Mouse (Mus musculus) G1E (cell line): Measurements from ENCODE around the gene Gnb5. TPM values are rescaled to one million over a fixed set of nuclear protein-coding genes. Genes with fewer than 3 reads are reported as not detected.

ENCODE experiments used
- ATAC-seq: 2 replicates; pipeline ENCODE4 v1.8.0; 2016; ENCODE audit warnings: mild to moderate bottlenecking; ENCODE audit not compliant: insufficient number of reproducible peaks, poor library complexity, low FRiP score, severe bottlenecking; ENCODE audit errors: extremely low read depth
- DNase-seq: peaks from one replicate; pipeline ENCODE4 v3.0.0; 2012; ENCODE audit warnings: low spot score
- H3K27me3 ChIP-seq: 2 replicates; pipeline ENCODE4 v1.6.1; 2012; ENCODE audit warnings: mild to moderate bottlenecking, low read length, inconsistent platforms; ENCODE audit not compliant: insufficient read depth
- H3K36me3 ChIP-seq: replicated peaks from 2 replicates; pipeline ENCODE3; 2012; ENCODE audit warnings: mild to moderate bottlenecking, inconsistent platforms
- H3K4me1 ChIP-seq: 2 replicates; pipeline ENCODE4 v1.6.1; 2012; ENCODE audit warnings: low read depth, low read length, inconsistent platforms, mixed read lengths; ENCODE audit not compliant: insufficient read depth
- H3K4me3 ChIP-seq: 2 replicates; pipeline ENCODE4 v1.5.1; 2012; ENCODE audit warnings: low read depth, mild to moderate bottlenecking, inconsistent platforms, low read length, moderate library complexity, mixed read lengths
- H3K9me3 ChIP-seq: replicated peaks from 2 replicates; pipeline ENCODE4 v1.6.1; 2012; ENCODE audit warnings: inconsistent platforms
- CTCF ChIP-seq: IDR thresholded peaks from 2 replicates; pipeline ENCODE4 v1.5.1; 2012; ENCODE audit warnings: low read depth, low read length, inconsistent platforms, mixed read lengths
- GATA1 ChIP-seq: IDR thresholded peaks from 2 replicates; pipeline ENCODE4 v1.6.1; 2012; ENCODE audit warnings: borderline replicate concordance, low read length, inconsistent platforms, mixed read lengths
- GATA2 ChIP-seq: IDR thresholded peaks from 2 replicates; pipeline ENCODE4 v1.6.1; 2012; ENCODE audit warnings: low read depth, low read length, inconsistent platforms, borderline replicate concordance
- POLR2AphosphoS5 ChIP-seq: IDR thresholded peaks from 2 replicates; pipeline ENCODE4 v1.6.1; 2012; ENCODE audit warnings: low read depth, low read length, inconsistent platforms; ENCODE audit not compliant: insufficient replicate concordance
- TAL1 ChIP-seq: conservative IDR thresholded peaks from 2 replicates; pipeline ENCODE4 v1.6.1; 2012; ENCODE audit warnings: low read depth, low read length, inconsistent platforms, mixed read lengths
- polyA plus RNA-seq: library from polyadenylated mRNA; stranded (reverse); fragments of >175 nt; gene quantifications from 2 replicates; pipeline ENCODE4 v1.2.3, GENCODE M21; 2012
- total RNA-seq, 2 experiments: library from RNA; stranded (forward) in 1 of 2; stranded (reverse) in 1 of 2; fragments of 200-1000 nt in 1 of 2; fragments of >200 nt in 1 of 2; fragmentation: Nextera tagmentation in 1 of 2; gene quantifications; 2 replicates each; pipeline ENCODE4 v1.2.3; 2014 to 2017

Gnb5 gene
- total and polyA plus RNA-seq, 3 experiments, result 0.66 TPM; not detected in 2

- Histone ChIP-seq H3K4me1 (no peaks in the 10 kb centered on the region), H3K36me3 (no peaks in the 10 kb centered on the region), H3K9me3 (no peaks in the 10 kb centered on the region), H3K4me3 (no peak overlapping the region), H3K27me3 (peaks cover 7% of the 10 kb centered on the region; the same call in 1 of the 2 replicates)
- ATAC-seq (no peak), DNase-seq (no peak)
- TF ChIP-seq GATA1 (no peak), TAL1 (no peak), POLR2AphosphoS5 (no peak), GATA2 (no peak), CTCF (no peak)
These were observed 38.9 kb upstream of the Gnb5 start for GRCm38 (mm10) chr9:75267147-75267546.

- Histone ChIP-seq H3K27me3 (peaks cover 7% of the 10 kb centered on the region; the same call in 1 of the 2 replicates), H3K4me1 (no peaks in the 10 kb centered on the region), H3K4me3 (no peak overlapping the region), H3K36me3 (no peaks in the 10 kb centered on the region), H3K9me3 (no peaks in the 10 kb centered on the region)
- DNase-seq (no peak), ATAC-seq (no peak)
- TF ChIP-seq GATA1 (no peak), GATA2 (no peak), POLR2AphosphoS5 (no peak)
These were observed 35.7 kb upstream of the Gnb5 start for GRCm38 (mm10) chr9:75270382-75270781.

DNA sequence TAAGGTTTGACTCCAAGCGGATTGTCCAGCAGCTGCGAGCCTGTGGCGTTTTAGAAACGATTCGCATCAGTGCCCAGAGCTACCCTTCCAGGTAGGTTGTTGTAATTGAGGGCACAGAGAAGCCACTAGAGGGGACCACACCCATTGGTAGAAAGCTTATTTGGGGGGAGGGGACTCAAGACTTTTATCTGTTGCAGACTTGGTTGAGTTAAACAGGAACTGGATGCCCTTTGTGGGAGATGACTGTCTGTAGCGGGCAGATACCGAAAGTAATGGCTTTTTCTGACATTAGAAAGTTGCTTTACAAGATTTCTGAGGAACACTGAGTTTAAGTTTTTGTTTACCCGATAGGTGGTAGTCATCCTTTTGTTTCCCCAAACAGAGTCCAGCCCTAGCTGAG, 34.5 kb upstream of the Gnb5 start:
- TF ChIP-seq TAL1 (no peak), CTCF (no peak), POLR2AphosphoS5 (no peak), GATA2 (no peak), GATA1 (no peak)
- H3K27me3 ChIP-seq, result peaks cover 7% of the 10 kb centered on the region; the same call in 1 of the 2 replicates
- no peaks in the 10 kb centered on the region for H3K9me3 ChIP-seq
- H3K4me3 ChIP-seq, result no peak overlapping the region
- no peaks in the 10 kb centered on the region for H3K36me3 ChIP-seq
- ATAC-seq, result no peak
- no peaks in the 10 kb centered on the region for H3K4me1 ChIP-seq
- no peak for DNase-seq

GRCm38 (mm10) chr9:75273646-75274045, 32.4 kb upstream of the Gnb5 start:
- Histone ChIP-seq H3K27me3 (peaks cover 12% of the 10 kb centered on the region; the same call in 1 of the 2 replicates), H3K36me3 (no peaks in the 10 kb centered on the region), H3K9me3 (no peaks in the 10 kb centered on the region), H3K4me1 (no peaks in the 10 kb centered on the region), H3K4me3 (no peak overlapping the region)
- DNase-seq (no peak), ATAC-seq (no peak)
- TF ChIP-seq CTCF (no peak), TAL1 (no peak), GATA2 (no peak), POLR2AphosphoS5 (no peak)

DNA sequence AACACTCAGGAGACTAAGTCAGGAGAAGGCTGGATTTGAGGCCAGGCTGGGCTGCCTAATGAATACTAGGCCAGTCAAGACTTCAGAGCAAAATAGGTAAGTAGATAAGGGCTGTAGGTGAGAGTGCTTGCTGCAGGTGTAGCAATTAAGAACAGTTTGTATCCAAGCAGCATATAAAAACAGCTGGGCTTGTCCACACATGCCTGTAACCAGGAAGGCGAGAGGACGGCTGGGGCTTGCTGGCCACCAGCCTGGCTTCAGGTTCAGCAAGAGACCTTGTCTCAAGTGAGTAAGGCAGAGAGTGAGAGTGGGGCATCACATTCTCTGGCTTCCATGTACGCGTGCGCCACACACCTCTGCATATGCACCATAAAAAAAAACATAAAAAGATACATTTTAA, 31.6 kb upstream of the Gnb5 start:
- ATAC-seq, result no peak
- no peaks in the 10 kb centered on the region for H3K9me3 ChIP-seq
- TF ChIP-seq GATA1 (no peak), TAL1 (no peak), GATA2 (no peak), CTCF (no peak)
- H3K4me3 ChIP-seq, result no peak overlapping the region
- H3K36me3 ChIP-seq, result no peaks in the 10 kb centered on the region
- H3K4me1 ChIP-seq, result no peaks in the 10 kb centered on the region
- H3K27me3 ChIP-seq, result peaks cover 18% of the 10 kb centered on the region
- no peak for DNase-seq

GRCm38 (mm10) chr9:75275051-75275450, 31.0 kb upstream of the Gnb5 start:
- Histone ChIP-seq H3K9me3 (no peaks in the 10 kb centered on the region), H3K4me3 (no peak overlapping the region), H3K27me3 (peaks cover 23% of the 10 kb centered on the region), H3K36me3 (no peaks in the 10 kb centered on the region), H3K4me1 (no peaks in the 10 kb centered on the region)
- TF ChIP-seq POLR2AphosphoS5 (no peak), GATA1 (no peak), TAL1 (no peak), CTCF (no peak), GATA2 (no peak)
- ATAC-seq (no peak), DNase-seq (no peak)

- ATAC-seq, result no peak
- H3K9me3 ChIP-seq, result no peaks in the 10 kb centered on the region
- H3K36me3 ChIP-seq, result no peaks in the 10 kb centered on the region
- H3K27me3 ChIP-seq, result peaks cover 37% of the 10 kb centered on the region
- no peak overlapping the region for H3K4me3 ChIP-seq
- DNase-seq, result no peak
- peaks cover 3% of the 10 kb centered on the region; the same call in 1 of the 2 replicates for H3K4me1 ChIP-seq
- TF ChIP-seq GATA2 (no peak), POLR2AphosphoS5 (no peak), TAL1 (no peak), CTCF (no peak), GATA1 (no peak)
These were observed 25.3 kb upstream of the Gnb5 start for GRCm38 (mm10) chr9:75280814-75281213.
